Mouse (Mus musculus) adrenal gland, adult 10 weeks (tissue): ENCODE data around the gene Spic. TPM values are rescaled to one million over a fixed set of nuclear protein-coding genes. Genes with fewer than 3 reads are reported as not detected.

Source experiments
- polyA plus RNA-seq: library from polyadenylated mRNA; stranded (reverse); fragments of 350-450 nt; fragmentation: Illumina TruSeq; extraction: RNeasy Lipid Tissue Mini Kit (QIAGEN cat#74804); gene quantifications from one replicate; pipeline ENCODE4 v1.2.3, GENCODE M21; 2014; ENCODE audit warnings: low read depth, low replicate concordance

Spic gene
- polyA plus RNA-seq = 2.9 TPM

GRCm38 (mm10) chr10:88684925-88685324 lies at the start of gene Spic:
Gene Spic (minus strand): TSS chr10:88685015.

GRCm38 (mm10) chr10:88730571-88731495 lies 46.0 kb upstream of the Spic start, which contains the start of gene Arl1:
Gene Arl1 (plus strand): TSS chr10:88730858.

Other genes starting within 250 kb of the Spic start
- 4.9 TPM for gene Sycp3, start 225.4 kb downstream of the Spic start, polyA plus RNA-seq
- gene Chpt1, start 180.9 kb downstream of the Spic start, polyA plus RNA-seq = 1,209 TPM
- gene Mybpc1, start 79.9 kb downstream of the Spic start, polyA plus RNA-seq = 6.6 TPM
- gene Arl1, start 45.8 kb upstream of the Spic start, polyA plus RNA-seq = 511 TPM
- gene Utp20, start 141.8 kb upstream of the Spic start, polyA plus RNA-seq = 32.5 TPM
- 0.41 TPM for gene Slc5a8, start 201.0 kb upstream of the Spic start, polyA plus RNA-seq